ENCODE assay signal across 7 mouse cellular contexts in genomic region chr5:35583221-35583783, GRCm38 (mm10). TPM values are rescaled to one million over a fixed set of nuclear protein-coding genes. Genes with fewer than 3 reads are reported as not detected.
DNase-seq lines count a peak whose midpoint lies in the region; ATAC-seq lines count a peak whose summit lies in the region.

No protein-coding gene starts in this region.

- H3K27me3 ChIP-seq in forebrain, embryonic 13.5 days = peaks cover 7% of the 10 kb centered on the region
- H3K27me3 ChIP-seq in liver, embryonic 15.5 days = no peaks in the 10 kb centered on the region
- H3K27me3 ChIP-seq in stomach, embryonic 14.5 days (ENCODE audit: control insufficient read depth, insufficient read depth, low read length) = no peaks in the 10 kb centered on the region

- peak overlapping the region; percentile 70 for H3K9ac ChIP-seq in forebrain, embryonic 13.5 days
- H3K9ac ChIP-seq in liver, embryonic 15.5 days = peak overlapping the region; percentile 68
- H3K9ac ChIP-seq in stomach, embryonic 14.5 days (replicated peaks; ENCODE audit: low read depth, low read length) = peak overlapping the region; percentile 43

- H3K4me3 ChIP-seq in forebrain, embryonic 13.5 days = peak overlapping the region; percentile 66
- peak overlapping the region; percentile 74 for H3K4me3 ChIP-seq in liver, embryonic 15.5 days (replicated peaks)
- H3K4me3 ChIP-seq in stomach, embryonic 14.5 days (ENCODE audit: low read depth, low read length) = peak overlapping the region; percentile 59

- no peaks in the 10 kb centered on the region for H3K9me3 ChIP-seq in forebrain, embryonic 13.5 days (replicated peaks)
- H3K9me3 ChIP-seq in liver, embryonic 15.5 days (replicated peaks) = no peaks in the 10 kb centered on the region
- H3K9me3 ChIP-seq in stomach, embryonic 14.5 days (ENCODE audit: control insufficient read depth, low read depth, low read length) = no peaks in the 10 kb centered on the region

- WGBS in forebrain, embryonic 13.5 days = 5% methylated on average over 17 of the region's 17 CpGs
- 1% methylated on average over 17 of the region's 17 CpGs for WGBS in liver, embryonic 15.5 days (ENCODE audit: insufficient replicate concordance)
- WGBS in stomach, embryonic 14.5 days = 3% methylated on average over 17 of the region's 17 CpGs

- H3K4me2 ChIP-seq in forebrain, embryonic 13.5 days = peak overlapping the region; percentile 78
- peak overlapping the region; percentile 88 for H3K4me2 ChIP-seq in liver, embryonic 15.5 days
- H3K4me2 ChIP-seq in stomach, embryonic 14.5 days (replicated peaks; ENCODE audit: low read depth, low read length) = peak overlapping the region; percentile 82

- peak; percentile 35 to 60 for DNase-seq in spleen, postnatal 36 days (ENCODE audit: low spot score in 2 of 2)
- no peak for DNase-seq in spleen, postnatal 14 days (ENCODE audit: low spot score in 2 of 2)
- no peak for DNase-seq in urinary bladder, postnatal 25 days (ENCODE audit: low spot score)
- no peak for DNase-seq in adrenal gland, postnatal 25 days

- peaks cover 17% of the 10 kb centered on the region for H3K4me1 ChIP-seq in forebrain, embryonic 13.5 days
- peaks cover 18% of the 10 kb centered on the region for H3K4me1 ChIP-seq in liver, embryonic 15.5 days (replicated peaks)
- no peaks in the 10 kb centered on the region; the same call in 1 of the 2 replicates for H3K4me1 ChIP-seq in stomach, embryonic 14.5 days (ENCODE audit: control insufficient read depth, insufficient read depth, low read length)

- peak; percentile 59 for ATAC-seq in forebrain, embryonic 13.5 days
- peak; percentile 31 for ATAC-seq in liver, embryonic 15.5 days (ENCODE audit: insufficient read depth)
- 0 out of 2 replicates have a peak, but pooled peaks have one; percentile 35 for ATAC-seq in stomach, embryonic 14.5 days (ENCODE audit: insufficient number of reproducible peaks, insufficient read depth, low FRiP score, low read depth)

- peaks cover 7% of the 10 kb centered on the region for H3K36me3 ChIP-seq in forebrain, embryonic 13.5 days (ENCODE audit: poor library complexity, severe bottlenecking)
- H3K36me3 ChIP-seq in liver, embryonic 15.5 days (replicated peaks) = 0 out of 2 replicates have a peak, but pooled peaks cover under 1% of the 10 kb centered on the region
- H3K36me3 ChIP-seq in stomach, embryonic 14.5 days (ENCODE audit: control insufficient read depth, insufficient read depth, low read length) = peaks cover 7% of the 10 kb centered on the region; the same call in 1 of the 2 replicates

- H3K27ac ChIP-seq in forebrain, embryonic 13.5 days = no peak overlapping the region
- H3K27ac ChIP-seq in liver, embryonic 15.5 days (replicated peaks) = peak overlapping the region; percentile 62
- peak overlapping the region; percentile 45; the same call in 1 of the 2 replicates for H3K27ac ChIP-seq in stomach, embryonic 14.5 days (ENCODE audit: low read length)

RNA-seq across cellular contexts. Expression of gene Acox3, which starts 0.5 kb away (rescaled TPM):
- polyA plus RNA-seq in forebrain, embryonic 13.5 days (2015; fragmentation: Nextera tagmentation; extraction: Ambion mirVana) = 12.0 and 15.6 TPM in 2 replicates
- 3.1 and 3.6 TPM in 2 replicates for polyA plus RNA-seq in liver, embryonic 15.5 days (2015; fragmentation: Nextera tagmentation; extraction: Ambion mirVana)
- 13.9 and 18.3 TPM in 2 replicates for polyA plus RNA-seq in stomach, embryonic 14.5 days (2014; fragmentation: Nextera tagmentation; extraction: Ambion mirVana)
- total RNA-seq in adrenal gland, postnatal 25 days (2021) = 70.0 and 75.0 TPM in 2 replicates

RNA-seq across cellular contexts. Expression of gene Trmt44, which starts 8.4 kb away (rescaled TPM):
- polyA plus RNA-seq in forebrain, embryonic 13.5 days (2015; fragmentation: Nextera tagmentation; extraction: Ambion mirVana) = 7.3 and 9.1 TPM in 2 replicates
- 2.6 and 2.7 TPM in 2 replicates for polyA plus RNA-seq in liver, embryonic 15.5 days (2015; fragmentation: Nextera tagmentation; extraction: Ambion mirVana)
- 8.7 and 8.9 TPM in 2 replicates for polyA plus RNA-seq in stomach, embryonic 14.5 days (2014; fragmentation: Nextera tagmentation; extraction: Ambion mirVana)
- 7.3 and 9.0 TPM in 2 replicates for total RNA-seq in adrenal gland, postnatal 25 days (2021)

RNA-seq across cellular contexts. Expression of gene Cpz, which starts 57.8 kb away (rescaled TPM):
- 0.37 and 0.43 TPM in 2 replicates for polyA plus RNA-seq in forebrain, embryonic 13.5 days (2015; fragmentation: Nextera tagmentation; extraction: Ambion mirVana)
- 0.92 and 1.7 TPM in 2 replicates for polyA plus RNA-seq in liver, embryonic 15.5 days (2015; fragmentation: Nextera tagmentation; extraction: Ambion mirVana)
- polyA plus RNA-seq in stomach, embryonic 14.5 days (2014; fragmentation: Nextera tagmentation; extraction: Ambion mirVana) = 4.8 and 6.6 TPM in 2 replicates
- total RNA-seq in adrenal gland, postnatal 25 days (2021) = 0.76 and 0.81 TPM in 2 replicates

Comparison
In these comparisons a context has a peak if more than half of its experiments do, and no peak if none do; other contexts are left out.
1. DNase-seq: peak in spleen, postnatal 36 days (2 of 2); none in spleen, postnatal 14 days (0 of 2), urinary bladder, postnatal 25 days (single experiment) and adrenal gland, postnatal 25 days (single experiment).
2. Peak in every context shown above with its lines, with median percentiles within 50 percentile points of each other: ATAC-seq, H3K4me2 ChIP-seq, H3K4me3 ChIP-seq and H3K9ac ChIP-seq.